Mouse (Mus musculus) ES-Bruce4 (cell line): ENCODE measurements at regions not wholly inside any gene's neighbourhood (a gene's known extent, or its start where the extent isn't known, plus 50 kb on each side); places are given as distances from the start of the nearest gene placed in this dataset.
A peak's percentile ranks its signal among the peaks of the same experiment; 100 is the strongest.

Experiments
- CTCF ChIP-seq: IDR thresholded peaks from one replicate; pipeline ENCODE4 v1.8.1; 2011; ENCODE audit warnings: low read depth, low read length
- POLR2A ChIP-seq: IDR thresholded peaks from one replicate; pipeline ENCODE4 v1.8.1; 2011; ENCODE audit warnings: low read length; ENCODE audit not compliant: insufficient read depth

- TF ChIP-seq CTCF (peak; percentile 74), POLR2A (no peak)
These were observed 111.7 kb downstream of the Cdh26 start for GRCm38 (mm10) chr2:178542032-178542431.
